Mouse (Mus musculus): ENCODE measurements around the gene Vwa5b2.

DNA sequence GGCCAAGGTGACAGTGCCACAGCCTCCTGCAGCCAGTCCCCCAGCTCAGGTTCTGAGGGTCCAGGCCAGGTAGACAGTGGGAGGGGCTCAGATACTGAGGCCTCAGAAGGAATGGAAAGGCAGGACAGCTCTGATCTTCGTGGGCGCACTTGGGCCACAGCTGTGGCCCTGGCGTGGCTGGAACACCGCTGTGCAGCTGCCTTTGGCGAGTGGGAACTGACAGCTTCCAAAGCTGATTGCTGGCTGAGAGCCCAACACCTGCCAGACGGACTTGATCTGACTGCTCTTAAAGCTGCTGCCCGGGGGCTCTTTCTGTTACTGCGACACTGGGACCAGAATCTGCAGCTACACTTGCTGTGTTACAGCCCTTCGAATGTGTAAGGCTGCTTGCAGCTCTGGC, 15.4 kb downstream of the Vwa5b2 start:
- TF ChIP-seq EP300 (IDR thresholded peaks at IDR 0.05; ENCODE audit: insufficient read depth, low read depth, low read length) (no peak), POLR2A (IDR thresholded peaks at IDR 0.05; ENCODE audit: insufficient read depth, low read length) (no peak)
